Mouse (Mus musculus): ENCODE measurements around the gene Wnt5a. TPM values are rescaled to one million over a fixed set of nuclear protein-coding genes. Genes with fewer than 3 reads are reported as not detected.

The Wnt5a gene
- total RNA-seq, 2 experiments from 2014 or later = 9.2 to 14.4 TPM

DNA sequence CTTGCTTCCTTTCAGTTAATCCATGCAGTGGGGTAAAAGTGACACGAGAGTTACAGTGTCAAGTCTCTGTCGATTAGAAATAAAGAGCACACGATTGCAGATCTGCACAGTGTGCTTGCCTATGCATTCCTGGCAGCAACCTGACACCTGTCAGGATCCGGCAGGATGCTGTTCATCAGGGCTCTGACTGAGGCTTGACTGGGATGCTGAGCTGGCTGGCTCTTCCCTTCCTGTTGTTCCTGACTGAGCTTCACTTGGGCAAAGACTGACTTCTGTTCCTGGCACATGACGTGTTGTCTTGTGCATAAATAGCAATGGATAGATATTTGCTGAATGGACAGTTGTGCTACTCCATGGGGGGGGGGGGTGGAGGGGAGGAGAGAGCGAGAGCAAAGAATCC, 57.3 kb downstream of the Wnt5a start:
- DNase-seq (ENCODE audit: extremely low spot score in 1 of 2, low spot score in 1 of 2) = no peak
